Mouse (Mus musculus): ENCODE measurements around the gene H6pd.

Gene H6pd

DNA sequence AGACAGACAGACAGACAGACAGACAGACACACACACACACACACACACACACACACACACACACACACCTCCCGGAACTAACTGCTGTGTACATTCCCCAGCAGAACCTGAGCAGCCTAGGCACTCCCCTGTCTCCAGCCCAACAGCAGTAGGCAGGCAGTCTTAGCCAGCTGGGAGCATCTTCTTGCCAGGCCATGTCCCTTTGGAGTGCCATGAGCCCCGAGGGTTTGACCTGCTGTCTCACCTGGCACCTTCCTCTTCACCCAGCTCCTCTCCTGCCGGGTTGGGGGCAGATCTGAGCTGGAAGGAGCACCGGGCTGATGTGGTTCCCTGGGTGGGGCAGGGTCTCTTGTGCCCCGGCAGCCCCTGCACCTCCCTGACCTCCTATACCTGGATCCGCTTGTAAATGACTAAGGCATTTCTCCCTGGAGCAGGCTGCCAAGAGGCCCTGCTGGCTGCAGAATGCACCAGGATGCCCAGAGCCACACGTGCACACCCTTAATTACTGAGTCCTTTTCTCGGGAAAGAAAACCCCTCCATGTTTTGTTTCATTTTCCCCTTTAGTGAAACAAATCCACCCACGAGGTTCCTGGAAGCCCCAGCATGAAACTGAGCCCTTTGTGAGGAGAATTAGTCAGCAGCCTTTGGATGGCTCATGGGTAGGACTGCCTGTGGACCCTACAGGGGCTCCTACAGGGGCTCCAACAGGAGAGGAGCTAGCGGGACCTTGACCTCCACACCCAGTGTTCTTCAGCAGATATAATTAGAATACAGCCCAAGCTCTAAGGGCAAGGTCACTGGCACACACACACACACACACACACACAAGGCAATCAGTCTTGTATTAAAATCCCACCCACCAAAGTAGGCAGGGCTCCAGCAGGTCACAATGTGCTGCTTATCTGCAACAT lies 65.7 kb downstream of the H6pd start:
- no peak for DNase-seq

DNA sequence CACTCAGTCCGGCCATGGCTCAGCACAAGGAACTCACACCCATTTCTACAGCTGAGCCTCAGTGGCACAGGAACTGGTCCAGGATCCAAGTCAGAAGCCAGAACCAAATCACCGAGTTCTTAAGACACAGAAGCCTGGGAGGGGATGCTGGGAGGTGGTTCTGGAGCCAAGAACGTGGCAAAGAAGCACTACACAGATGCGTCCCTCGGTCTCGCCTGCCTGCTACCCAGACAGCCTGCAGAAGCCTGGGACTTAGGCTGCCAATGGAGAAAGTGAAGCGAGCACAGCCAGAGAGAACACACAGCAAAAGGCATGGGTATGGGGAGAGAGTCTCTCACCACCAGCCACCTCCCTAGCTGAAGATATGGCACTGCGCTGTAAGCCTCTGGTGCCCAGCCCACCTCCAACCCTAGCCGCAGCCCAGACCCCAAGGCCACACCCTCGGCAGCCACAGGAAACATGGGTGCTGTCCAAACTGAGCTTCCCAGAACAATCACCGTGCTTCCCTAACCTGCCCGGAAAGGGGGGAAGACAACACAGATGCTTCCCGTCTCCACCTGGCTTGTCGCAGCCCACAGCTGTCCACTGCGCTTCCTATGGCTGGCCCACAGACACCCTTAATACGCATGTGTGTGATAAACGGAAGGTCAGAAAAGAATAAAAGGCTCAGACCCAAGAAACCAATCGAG lies 67.6 kb downstream of the H6pd start:
- DNase-seq, result no peak

DNA sequence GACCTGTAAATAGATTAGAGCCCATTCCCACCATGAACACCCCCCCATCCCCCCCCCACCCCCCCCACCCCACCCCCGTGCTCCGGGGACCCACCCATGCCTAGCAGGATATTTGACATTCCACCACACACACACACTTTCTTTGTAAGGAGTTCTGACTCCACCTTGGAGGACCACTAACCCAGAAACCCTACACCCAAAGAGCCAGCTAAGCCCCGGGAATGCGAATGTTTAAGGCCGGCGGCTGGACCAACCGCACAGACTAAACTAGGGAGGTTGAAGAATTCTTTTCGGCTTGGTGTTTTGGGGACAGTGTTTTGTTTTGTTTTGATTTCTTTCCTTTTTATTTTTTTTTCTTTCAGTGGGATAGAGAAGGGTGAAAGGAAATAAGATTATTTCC lies 70.1 kb downstream of the H6pd start:
- no peak for DNase-seq

DNA sequence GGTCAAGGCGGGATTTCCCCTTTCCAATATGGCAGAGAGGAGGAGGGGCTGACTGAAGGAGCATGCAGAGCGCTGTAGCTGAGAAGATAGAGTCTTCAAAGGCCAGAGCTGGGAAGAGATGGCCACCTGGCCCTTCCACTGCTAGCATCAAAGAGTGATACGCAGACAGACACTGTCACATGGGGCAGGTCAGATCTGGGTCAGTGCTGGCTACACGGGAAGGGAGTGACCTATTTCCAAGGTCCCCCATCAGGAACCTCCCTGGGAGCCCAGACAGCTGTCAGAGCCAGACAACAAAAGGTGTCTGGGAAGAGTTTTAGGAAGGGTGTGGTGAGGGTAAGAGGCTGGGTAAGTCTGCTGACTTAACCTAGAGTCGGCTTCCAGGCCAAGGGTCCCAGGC lies 71.9 kb downstream of the H6pd start:
- DNase-seq, result no peak

DNA sequence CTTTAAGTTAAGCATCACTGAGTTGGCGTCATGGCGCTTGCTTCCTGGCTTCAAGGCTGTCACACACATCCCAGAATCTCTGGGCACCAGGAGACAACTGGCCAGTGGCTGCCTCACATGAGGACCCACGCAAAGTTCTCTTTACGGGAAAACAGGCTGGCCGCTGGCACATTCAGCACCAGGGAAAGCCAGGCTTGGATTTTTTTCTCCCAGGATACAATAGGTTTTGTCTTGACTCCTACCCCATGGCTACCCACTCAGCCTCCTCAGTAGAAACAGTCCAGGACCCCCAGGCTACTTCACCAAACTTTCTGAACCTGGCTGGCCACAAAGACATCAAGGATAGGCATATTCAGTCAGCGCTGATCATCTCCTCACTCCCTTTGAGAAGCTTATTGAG lies 73.4 kb downstream of the H6pd start:
- no peak for DNase-seq

DNA sequence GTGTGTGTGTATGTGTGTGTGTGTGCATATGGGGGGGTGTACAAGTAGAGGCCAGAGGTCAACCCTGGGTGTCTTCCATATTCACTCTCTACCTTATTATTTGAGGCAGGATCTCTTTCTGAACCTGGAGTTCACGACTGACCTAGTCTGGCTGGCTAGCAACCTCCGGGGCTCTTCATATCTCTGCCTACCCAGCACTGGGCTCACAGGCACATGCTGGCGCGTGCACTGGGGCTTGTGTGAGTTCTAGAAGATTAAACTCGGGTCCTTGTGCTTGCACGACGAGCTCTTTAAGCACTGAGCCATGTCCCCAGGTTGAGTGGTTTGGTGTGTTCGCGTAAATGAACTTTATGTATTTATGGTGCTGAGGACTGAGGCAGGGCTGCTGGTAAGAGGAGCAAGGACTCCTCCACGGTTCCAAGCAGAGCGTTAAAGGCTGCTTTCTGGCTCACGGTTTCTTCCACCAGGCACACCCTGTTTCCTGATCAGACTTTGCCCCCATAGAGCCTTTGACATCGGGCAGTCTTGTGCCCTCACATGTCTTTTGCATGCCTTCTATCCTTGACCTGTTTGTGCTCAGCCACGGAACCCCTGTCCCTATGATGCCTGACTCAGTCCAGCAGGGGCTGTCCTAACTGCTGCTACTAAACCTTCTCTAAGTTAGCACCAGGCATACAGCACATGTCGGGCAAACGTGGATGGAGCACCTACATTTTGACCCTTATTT lies 75.1 kb downstream of the H6pd start:
- no peak for DNase-seq

DNA sequence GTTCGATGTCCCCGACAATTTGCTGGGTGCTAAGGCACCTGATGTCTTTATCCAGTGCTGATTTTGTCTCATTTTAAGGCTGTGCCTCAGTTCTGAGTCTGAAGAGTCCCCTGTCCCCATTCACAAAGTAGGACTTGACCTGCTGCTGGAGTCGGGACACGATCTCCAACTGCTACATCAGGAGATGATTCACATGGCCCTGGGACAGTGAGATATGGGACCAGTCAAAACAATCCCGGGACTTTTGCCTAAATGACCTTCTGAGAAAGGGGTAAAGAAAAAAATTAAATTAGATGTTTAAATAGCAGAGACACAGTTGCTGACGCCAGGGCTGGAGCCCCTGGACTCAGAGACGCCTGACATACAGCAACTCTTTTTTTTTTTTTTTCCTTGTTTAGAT lies 75.8 kb downstream of the H6pd start:
- no peak for DNase-seq

DNA sequence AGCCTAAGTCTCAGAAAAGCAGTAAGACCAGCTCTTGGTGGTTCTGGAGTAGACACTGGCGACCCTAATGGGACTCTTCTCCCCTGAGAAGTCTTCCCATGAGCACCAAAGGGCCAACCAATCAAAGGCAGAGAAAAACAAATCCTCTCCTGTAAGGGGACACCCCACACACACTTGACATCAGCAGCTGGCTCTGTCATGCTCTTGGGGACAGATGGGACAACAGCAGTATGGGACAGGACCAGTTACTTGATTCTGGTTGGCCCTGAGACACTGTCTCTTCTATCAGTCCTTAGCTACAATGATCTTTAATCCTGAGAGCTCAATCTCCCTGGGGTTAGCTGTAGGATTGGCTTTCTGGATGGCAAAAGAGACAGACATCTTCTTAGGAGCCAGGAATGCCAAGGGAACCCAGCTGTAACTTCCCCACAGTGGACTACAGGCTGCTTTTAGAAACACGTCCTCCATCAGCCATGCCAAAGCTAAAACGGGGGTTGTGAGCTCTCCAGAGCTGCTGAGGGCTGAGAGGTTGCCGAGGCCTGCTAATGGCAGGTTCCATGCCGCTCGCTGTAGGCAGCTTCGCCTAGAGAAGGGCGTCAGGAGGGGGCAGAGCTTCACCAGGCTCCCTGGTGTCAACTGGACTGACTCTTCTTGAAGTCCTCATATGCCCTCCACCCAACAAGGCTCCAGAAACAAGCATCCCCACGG lies 76.6 kb downstream of the H6pd start:
- DNase-seq, result no peak

DNA sequence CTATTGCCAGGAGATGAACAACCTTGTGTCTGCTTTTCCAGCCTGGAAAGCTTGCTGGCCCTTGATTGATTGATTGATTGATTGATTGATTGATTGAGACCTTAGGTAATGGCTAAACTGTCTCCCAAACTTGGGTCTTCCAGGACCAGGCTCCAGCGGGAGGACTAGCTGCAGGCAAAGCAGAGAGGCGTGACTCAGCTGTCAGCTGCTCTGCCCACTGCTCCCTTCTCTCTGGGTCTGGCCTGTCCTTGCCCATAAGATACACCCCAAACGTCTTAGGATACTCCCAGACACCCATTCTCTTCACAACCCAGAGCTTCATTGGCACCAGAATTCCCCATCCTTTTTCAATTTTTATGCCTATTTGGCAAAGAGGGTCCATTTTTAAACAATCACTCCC lies 78.1 kb downstream of the H6pd start:
- DNase-seq, result no peak

Data from liver (tissue).